Mouse (Mus musculus) olfactory bulb, adult 2 months (tissue): Measurements from ENCODE around the gene Bmpr1a.

Source experiments
- CTCF ChIP-seq: fragments of 200-500 bp; IDR thresholded peaks from 2 replicates; pipeline ENCODE4 v1.5.1; 2012; ENCODE audit warnings: low read depth, mild to moderate bottlenecking, low read length, moderate library complexity; ENCODE audit not compliant: insufficient read depth
- POLR2A ChIP-seq: fragments of 200-500 bp; IDR thresholded peaks from 2 replicates; pipeline ENCODE4 v1.6.1; 2012; ENCODE audit warnings: mild to moderate bottlenecking, low read depth, low read length, moderate library complexity; ENCODE audit not compliant: insufficient read depth

- TF ChIP-seq POLR2A (no peak), CTCF (no peak)
Measured at GRCm38 (mm10) chr14:34499664-34500063, 3.5 kb downstream of the Bmpr1a start.
